Comparison of ENCODE assay signal across 8 mouse cellular contexts in the genomic region with DNA sequence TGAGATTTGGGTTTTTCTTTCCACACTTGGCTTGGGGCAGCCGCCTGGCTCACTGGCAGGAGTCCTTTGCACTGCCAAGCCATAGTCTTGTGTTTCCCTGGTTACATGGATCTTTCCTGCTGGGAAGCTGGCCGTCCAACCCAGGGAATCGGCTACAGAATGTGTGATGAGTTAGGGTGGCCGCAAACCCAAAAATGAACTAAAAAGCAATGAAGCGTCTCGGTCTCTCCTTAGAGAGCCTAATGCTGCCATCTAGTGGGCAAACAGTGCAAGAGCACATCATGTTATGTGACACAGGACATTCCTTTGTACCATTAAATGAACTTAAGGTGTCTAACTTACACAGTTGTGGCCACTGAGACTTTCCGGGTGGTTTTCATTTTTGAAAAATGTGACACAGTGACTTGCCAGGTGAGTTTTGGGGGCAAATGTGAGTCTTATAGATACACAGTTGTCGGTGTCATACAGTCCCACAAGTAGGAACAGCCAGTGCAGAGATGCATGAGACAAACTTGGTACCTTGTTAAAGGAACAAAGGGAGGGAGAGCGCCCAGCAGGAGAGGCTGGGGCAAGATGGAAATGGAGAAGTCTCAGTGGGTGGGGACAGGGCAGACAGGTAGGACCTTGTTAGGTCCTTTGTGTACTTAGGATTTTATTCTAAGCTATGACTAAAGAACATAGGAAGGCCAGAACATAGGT.
DNase-seq lines count a peak whose midpoint lies in the region; ATAC-seq lines count a peak whose summit lies in the region.

No protein-coding gene starts in this region.

- no peaks in the 10 kb centered on the region for H3K4me1 ChIP-seq in forebrain, embryonic 14.5 days (ENCODE audit: control insufficient read depth, insufficient read depth, low read length)
- no peaks in the 10 kb centered on the region for H3K4me1 ChIP-seq in hindbrain, embryonic 11.5 days (replicated peaks; ENCODE audit: control insufficient read depth, insufficient read depth, low read length)

- ATAC-seq in forebrain, embryonic 14.5 days = peak; percentile 89
- peak; percentile 77; the same call in 1 of the 2 replicates for ATAC-seq in hindbrain, embryonic 11.5 days (ENCODE audit: low FRiP score)

- H3K27ac ChIP-seq in forebrain, embryonic 14.5 days (ENCODE audit: low read depth, low read length) = no peak overlapping the region
- H3K27ac ChIP-seq in hindbrain, embryonic 11.5 days (ENCODE audit: low read depth, low read length) = no peak overlapping the region

- no peak overlapping the region for H3K9ac ChIP-seq in forebrain, embryonic 14.5 days (ENCODE audit: low read length)
- no peak overlapping the region for H3K9ac ChIP-seq in hindbrain, embryonic 11.5 days (ENCODE audit: low read depth, low read length)

- DNase-seq in MN1 (ENCODE audit: low spot score) = peak; percentile 51
- DNase-seq in cerebellum, adult 11 months = peak; percentile 73
- DNase-seq in forebrain, embryonic 14.5 days (ENCODE audit: low spot score) = peak; percentile 95
- peak; percentile 85 for DNase-seq in hindbrain, embryonic 11.5 days (ENCODE audit: low spot score)
- DNase-seq in layer of hippocampus, adult 8-10 months (ENCODE audit: low spot score in 2 of 2) = peak; percentile 84 to 85
- peak; percentile 86 for DNase-seq in lung, postnatal 10 days
- DNase-seq in ovary, postnatal 36 days (ENCODE audit: low spot score) = peak; percentile 50
- DNase-seq in thymus, postnatal 4 days = peak; percentile 78

- H3K4me3 ChIP-seq in forebrain, embryonic 14.5 days (ENCODE audit: low read depth, low read length) = no peak overlapping the region
- no peak overlapping the region for H3K4me3 ChIP-seq in hindbrain, embryonic 11.5 days (ENCODE audit: low read depth, low read length)

- WGBS in forebrain, embryonic 14.5 days = 25% methylated on average over 9 of the region's 9 CpGs
- WGBS in hindbrain, embryonic 11.5 days = 31% methylated on average over 9 of the region's 9 CpGs

- H3K36me3 ChIP-seq in forebrain, embryonic 14.5 days (ENCODE audit: control insufficient read depth, insufficient read depth, low read length) = peaks cover 10% of the 10 kb centered on the region; the same call in 1 of the 2 replicates
- H3K36me3 ChIP-seq in hindbrain, embryonic 11.5 days (ENCODE audit: control insufficient read depth, insufficient read depth, low read length) = no peaks in the 10 kb centered on the region

- no peaks in the 10 kb centered on the region for H3K9me3 ChIP-seq in forebrain, embryonic 14.5 days (replicated peaks; ENCODE audit: control insufficient read depth, low read length)
- no peaks in the 10 kb centered on the region for H3K9me3 ChIP-seq in hindbrain, embryonic 11.5 days (ENCODE audit: control insufficient read depth, low read length)

- peak overlapping the region; percentile 16; the same call in 1 of the 2 replicates for H3K4me2 ChIP-seq in forebrain, embryonic 14.5 days (ENCODE audit: low read length)
- H3K4me2 ChIP-seq in hindbrain, embryonic 11.5 days (replicated peaks; ENCODE audit: low read depth, low read length) = peak overlapping the region; percentile 19; the same call in 1 of the 2 replicates

- no peaks in the 10 kb centered on the region for H3K27me3 ChIP-seq in forebrain, embryonic 14.5 days (replicated peaks; ENCODE audit: control insufficient read depth, insufficient read depth, low read length)
- H3K27me3 ChIP-seq in hindbrain, embryonic 11.5 days (ENCODE audit: control insufficient read depth, insufficient read depth, low read length) = no peaks in the 10 kb centered on the region
